Mouse (Mus musculus): ENCODE data around the gene Sema5a. TPM values are rescaled to one million over a fixed set of nuclear protein-coding genes. Genes with fewer than 3 reads are reported as not detected.

The Sema5a gene
- polyA plus RNA-seq, 1 experiment from 2014 or later = 0.48 TPM

DNA sequence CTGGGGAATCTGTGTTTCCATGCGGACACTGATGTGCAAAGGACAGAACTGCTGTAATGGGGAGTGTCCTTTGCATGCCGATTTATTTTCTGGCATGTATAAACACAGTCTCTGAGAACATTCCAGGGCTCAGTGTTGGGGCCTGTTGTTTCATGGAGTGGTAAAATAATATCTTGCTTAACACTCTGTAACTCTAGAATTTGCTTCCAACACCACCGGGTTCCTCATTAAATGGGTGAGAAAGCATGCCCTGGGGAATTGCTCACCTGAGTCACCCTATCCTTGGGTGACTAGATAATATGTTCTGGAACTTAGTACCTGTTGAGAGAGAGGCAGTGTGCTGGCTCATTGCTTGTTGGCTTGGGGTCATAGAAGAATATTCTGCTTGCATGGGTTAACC, 135.7 kb downstream of the Sema5a start:
- no peak overlapping the region for H3K4me3 ChIP-seq (ENCODE audit: low read depth, low read length)
- no peak overlapping the region for H3K9ac ChIP-seq (ENCODE audit: low read depth, low read length)
- no peak overlapping the region for H3K4me2 ChIP-seq (ENCODE audit: low read depth, low read length)
- H3K27ac ChIP-seq (ENCODE audit: low read length) = no peak overlapping the region
- H3K9me3 ChIP-seq (replicated peaks; ENCODE audit: control insufficient read depth, low read length) = no peaks in the 10 kb centered on the region
- WGBS (ENCODE audit: insufficient replicate concordance) = 69% methylated on average over 3 of the region's 3 CpGs
- no peaks in the 10 kb centered on the region for H3K36me3 ChIP-seq (ENCODE audit: control insufficient read depth, insufficient read depth)
- no peak for ATAC-seq (ENCODE audit: low read depth)
- no peaks in the 10 kb centered on the region for H3K4me1 ChIP-seq (ENCODE audit: control insufficient read depth, low read depth, low read length)
- H3K27me3 ChIP-seq (ENCODE audit: control insufficient read depth, insufficient read depth, low read depth, low read length) = no peaks in the 10 kb centered on the region

DNA sequence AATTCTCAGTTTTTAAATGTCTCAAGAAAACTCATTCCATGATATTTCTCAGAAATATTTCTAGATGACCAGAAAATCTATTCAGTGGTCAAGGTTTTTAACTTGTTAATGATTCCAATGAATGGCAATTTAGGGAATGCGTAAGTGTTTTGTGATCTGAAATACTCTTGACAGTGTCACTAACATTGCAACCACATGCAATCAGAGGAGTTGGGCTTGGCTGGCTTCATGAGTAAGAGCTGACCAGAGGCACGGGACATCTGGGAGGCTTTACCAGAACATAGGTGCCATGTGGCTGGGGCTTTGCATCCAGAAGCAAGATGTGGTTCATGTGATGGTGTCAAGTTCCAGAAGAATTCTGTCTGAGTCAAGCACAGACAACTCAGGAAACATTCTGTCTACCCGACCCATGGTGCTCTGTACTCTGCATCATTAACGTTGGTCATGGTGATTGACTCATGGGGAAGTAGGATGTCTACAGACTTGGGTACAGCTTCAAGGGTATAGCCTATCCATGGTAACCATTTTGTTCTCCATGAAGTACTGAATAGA, 138.4 kb downstream of the Sema5a start:
- 70% methylated on average over 4 of the region's 4 CpGs for WGBS (ENCODE audit: insufficient replicate concordance)
- Histone ChIP-seq H3K4me1 (ENCODE audit: control insufficient read depth, low read depth, low read length) (no peaks in the 10 kb centered on the region), H3K9me3 (replicated peaks; ENCODE audit: control insufficient read depth, low read length) (no peaks in the 10 kb centered on the region), H3K27me3 (ENCODE audit: control insufficient read depth, insufficient read depth, low read depth, low read length) (no peaks in the 10 kb centered on the region), H3K9ac (ENCODE audit: low read depth, low read length) (no peak overlapping the region), H3K4me2 (ENCODE audit: low read depth, low read length) (no peak overlapping the region), H3K36me3 (ENCODE audit: control insufficient read depth, insufficient read depth) (no peaks in the 10 kb centered on the region), H3K4me3 (ENCODE audit: low read depth, low read length) (no peak overlapping the region), H3K27ac (ENCODE audit: low read length) (no peak overlapping the region)
- ATAC-seq (ENCODE audit: low read depth) = no peak

DNA sequence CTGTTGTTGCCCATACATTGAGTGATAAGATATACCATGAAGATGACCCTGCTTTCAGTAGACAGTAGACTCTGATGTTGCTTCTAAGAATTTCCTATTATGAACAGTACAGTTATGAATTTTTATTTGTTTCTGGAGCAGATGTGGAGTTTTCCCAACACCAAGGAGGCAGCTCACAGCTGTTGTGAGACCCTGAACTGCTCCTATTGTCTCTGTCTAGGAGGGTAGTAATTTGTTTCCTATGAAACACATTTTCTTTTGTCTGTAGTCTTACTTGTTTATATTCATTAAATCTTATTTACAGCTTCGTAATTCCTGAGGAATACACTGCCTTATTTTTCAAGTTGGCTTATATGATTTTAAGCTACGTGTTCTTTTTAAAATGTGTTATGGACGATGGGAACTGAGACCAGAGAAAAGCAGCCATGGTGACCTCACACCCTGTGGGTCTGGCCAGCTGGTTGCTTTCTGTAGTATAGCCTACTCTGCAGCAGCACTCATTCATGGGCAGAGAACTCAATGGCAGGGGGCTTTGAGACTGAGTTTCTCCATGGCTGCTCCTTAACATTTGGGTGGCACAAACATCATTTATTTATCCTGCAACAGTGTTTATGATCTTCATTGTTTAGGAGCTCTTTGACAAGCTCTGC, 151.8 kb downstream of the Sema5a start:
- no peaks in the 10 kb centered on the region for H3K9me3 ChIP-seq (replicated peaks; ENCODE audit: control insufficient read depth, low read length)
- no peaks in the 10 kb centered on the region for H3K27me3 ChIP-seq (ENCODE audit: control insufficient read depth, insufficient read depth, low read depth, low read length)
- WGBS (ENCODE audit: insufficient replicate concordance) = 63% methylated on average over 3 of the region's 3 CpGs
- no peak overlapping the region for H3K27ac ChIP-seq (ENCODE audit: low read length)
- ATAC-seq (ENCODE audit: low read depth) = no peak
- H3K9ac ChIP-seq (ENCODE audit: low read depth, low read length) = no peak overlapping the region
- no peaks in the 10 kb centered on the region for H3K36me3 ChIP-seq (ENCODE audit: control insufficient read depth, insufficient read depth)
- no peak overlapping the region for H3K4me3 ChIP-seq (ENCODE audit: low read depth, low read length)
- no peaks in the 10 kb centered on the region for H3K4me1 ChIP-seq (ENCODE audit: control insufficient read depth, low read depth, low read length)
- no peak overlapping the region for H3K4me2 ChIP-seq (ENCODE audit: low read depth, low read length)

DNA sequence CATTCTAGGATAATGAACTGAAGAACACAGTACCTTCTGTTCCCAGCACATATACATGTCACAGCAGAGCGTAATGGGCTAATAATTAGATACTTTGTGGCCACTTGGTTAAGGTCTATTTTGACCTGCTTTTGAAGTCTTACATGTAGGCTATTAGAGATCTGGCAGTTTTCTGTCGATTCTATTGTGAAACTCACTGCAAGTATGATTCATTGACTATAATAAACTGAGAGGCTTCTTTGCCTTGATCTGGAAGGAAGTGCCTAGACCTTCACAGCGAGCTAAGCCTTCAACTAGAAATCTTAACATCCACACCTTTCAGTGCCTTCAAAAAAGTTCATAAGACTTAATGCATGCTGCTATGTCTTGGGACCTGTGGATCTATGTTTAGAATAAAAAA, 152.5 kb downstream of the Sema5a start:
- ATAC-seq (ENCODE audit: low read depth) = no peak
- no peaks in the 10 kb centered on the region for H3K27me3 ChIP-seq (ENCODE audit: control insufficient read depth, insufficient read depth, low read depth, low read length)
- H3K4me3 ChIP-seq (ENCODE audit: low read depth, low read length) = no peak overlapping the region
- no peak overlapping the region for H3K9ac ChIP-seq (ENCODE audit: low read depth, low read length)
- H3K9me3 ChIP-seq (replicated peaks; ENCODE audit: control insufficient read depth, low read length) = no peaks in the 10 kb centered on the region
- whole genome bisulfite sequencing (ENCODE audit: insufficient replicate concordance) = 53% methylated on average over 3 of the region's 3 CpGs
- no peaks in the 10 kb centered on the region for H3K4me1 ChIP-seq (ENCODE audit: control insufficient read depth, low read depth, low read length)
- no peaks in the 10 kb centered on the region for H3K36me3 ChIP-seq (ENCODE audit: control insufficient read depth, insufficient read depth)
- H3K27ac ChIP-seq (ENCODE audit: low read length) = no peak overlapping the region
- H3K4me2 ChIP-seq (ENCODE audit: low read depth, low read length) = no peak overlapping the region

DNA sequence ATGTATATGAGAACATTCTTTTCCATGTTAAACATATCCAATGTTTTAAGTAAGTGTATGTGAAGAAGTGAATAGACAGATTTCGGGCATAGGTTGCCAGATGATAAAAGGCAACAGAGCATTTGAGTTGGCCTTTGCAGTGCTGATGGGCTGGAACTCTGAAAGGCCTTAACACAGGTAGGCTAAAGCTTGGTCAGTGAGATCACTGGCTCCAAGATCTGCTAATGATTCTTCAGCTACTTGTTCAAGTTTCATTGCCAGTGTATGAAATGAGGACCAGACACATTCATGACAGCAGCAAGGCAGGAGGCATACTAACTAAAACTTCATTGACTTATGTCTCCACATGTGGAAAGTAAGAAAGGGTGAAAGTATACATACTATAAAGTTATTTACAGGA, 154.1 kb downstream of the Sema5a start:
- H3K4me3 ChIP-seq (ENCODE audit: low read depth, low read length) = no peak overlapping the region
- H3K9me3 ChIP-seq (replicated peaks; ENCODE audit: control insufficient read depth, low read length) = no peaks in the 10 kb centered on the region
- no peak overlapping the region for H3K4me2 ChIP-seq (ENCODE audit: low read depth, low read length)
- ATAC-seq (ENCODE audit: low read depth) = no peak
- H3K4me1 ChIP-seq (ENCODE audit: control insufficient read depth, low read depth, low read length) = no peaks in the 10 kb centered on the region
- H3K27me3 ChIP-seq (ENCODE audit: control insufficient read depth, insufficient read depth, low read depth, low read length) = no peaks in the 10 kb centered on the region
- WGBS (ENCODE audit: insufficient replicate concordance) = 48% methylated on average over 1 of the region's 1 CpGs
- H3K36me3 ChIP-seq (ENCODE audit: control insufficient read depth, insufficient read depth) = no peaks in the 10 kb centered on the region
- no peak overlapping the region for H3K9ac ChIP-seq (ENCODE audit: low read depth, low read length)
- no peak overlapping the region for H3K27ac ChIP-seq (ENCODE audit: low read length)

DNA sequence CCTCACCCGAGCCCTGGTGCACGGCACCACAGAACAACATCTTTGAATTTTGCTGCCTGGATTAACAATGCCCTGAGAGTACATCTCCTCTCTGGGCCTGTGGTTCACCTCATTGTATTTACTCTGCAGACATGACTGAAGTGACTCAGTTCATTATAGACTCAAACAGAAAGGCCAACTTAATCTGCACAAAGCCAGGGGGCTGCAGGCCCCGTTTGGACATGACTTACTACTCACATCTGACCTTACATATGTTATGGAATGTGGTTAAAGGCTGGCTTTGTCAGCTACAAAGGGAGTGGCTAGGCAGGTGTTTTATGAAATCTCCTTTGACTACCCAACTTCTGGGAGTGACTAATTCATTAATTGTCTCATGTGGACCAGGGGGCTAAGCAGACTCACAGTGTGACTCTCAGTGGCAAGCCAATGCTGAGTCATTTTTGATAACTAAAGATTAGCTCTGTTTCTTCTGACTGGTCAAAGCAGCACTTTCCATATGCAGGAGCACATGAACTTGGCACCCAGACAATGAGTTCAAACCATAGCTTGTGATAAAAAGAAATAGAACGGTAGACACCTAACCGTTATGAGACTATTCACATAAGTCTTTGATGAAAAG, 157.4 kb downstream of the Sema5a start:
- WGBS (ENCODE audit: insufficient replicate concordance) = 63% methylated on average over 5 of the region's 5 CpGs
- no peak for ATAC-seq (ENCODE audit: low read depth)

DNA sequence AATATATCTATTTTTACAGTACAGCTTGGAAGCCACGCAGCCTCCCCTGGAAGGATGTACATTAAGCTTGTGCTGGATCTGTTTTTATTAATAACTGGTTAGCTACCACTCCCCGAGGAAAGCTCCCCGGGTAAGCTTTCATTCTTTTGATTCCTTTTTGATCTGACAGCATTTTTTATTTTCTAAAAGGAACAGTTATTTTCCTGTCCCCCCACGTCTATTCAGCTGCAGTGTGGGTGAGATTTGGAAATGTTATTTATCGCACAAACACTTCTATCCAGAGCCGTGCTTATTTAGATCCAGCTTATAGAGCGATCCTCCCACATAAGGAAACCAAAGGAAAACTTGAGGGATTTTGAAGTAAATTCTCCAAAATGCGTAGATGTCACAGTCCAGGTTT, 158.7 kb downstream of the Sema5a start:
- Histone ChIP-seq H3K4me1 (ENCODE audit: control insufficient read depth, low read depth, low read length) (no peaks in the 10 kb centered on the region), H3K27me3 (ENCODE audit: control insufficient read depth, insufficient read depth, low read depth, low read length) (no peaks in the 10 kb centered on the region), H3K36me3 (ENCODE audit: control insufficient read depth, insufficient read depth) (no peaks in the 10 kb centered on the region), H3K4me3 (ENCODE audit: low read depth, low read length) (no peak overlapping the region), H3K4me2 (ENCODE audit: low read depth, low read length) (no peak overlapping the region), H3K9ac (ENCODE audit: low read depth, low read length) (no peak overlapping the region), H3K27ac (ENCODE audit: low read length) (no peak overlapping the region), H3K9me3 (replicated peaks; ENCODE audit: control insufficient read depth, low read length) (no peaks in the 10 kb centered on the region)
- 64% methylated on average over 8 of the region's 8 CpGs for WGBS (ENCODE audit: insufficient replicate concordance)
- no peak for ATAC-seq (ENCODE audit: low read depth)

More for the DNA sequence above, 157.4 kb downstream of the Sema5a start:
- no peaks in the 10 kb centered on the region for H3K27me3 ChIP-seq (ENCODE audit: control insufficient read depth, insufficient read depth, low read depth, low read length)
- no peak overlapping the region for H3K4me2 ChIP-seq (ENCODE audit: low read depth, low read length)
- H3K4me3 ChIP-seq (ENCODE audit: low read depth, low read length) = no peak overlapping the region
- no peaks in the 10 kb centered on the region for H3K4me1 ChIP-seq (ENCODE audit: control insufficient read depth, low read depth, low read length)
- H3K9me3 ChIP-seq (replicated peaks; ENCODE audit: control insufficient read depth, low read length) = no peaks in the 10 kb centered on the region
- H3K9ac ChIP-seq (ENCODE audit: low read depth, low read length) = no peak overlapping the region
- no peak overlapping the region for H3K27ac ChIP-seq (ENCODE audit: low read length)
- no peaks in the 10 kb centered on the region for H3K36me3 ChIP-seq (ENCODE audit: control insufficient read depth, insufficient read depth)

DNA sequence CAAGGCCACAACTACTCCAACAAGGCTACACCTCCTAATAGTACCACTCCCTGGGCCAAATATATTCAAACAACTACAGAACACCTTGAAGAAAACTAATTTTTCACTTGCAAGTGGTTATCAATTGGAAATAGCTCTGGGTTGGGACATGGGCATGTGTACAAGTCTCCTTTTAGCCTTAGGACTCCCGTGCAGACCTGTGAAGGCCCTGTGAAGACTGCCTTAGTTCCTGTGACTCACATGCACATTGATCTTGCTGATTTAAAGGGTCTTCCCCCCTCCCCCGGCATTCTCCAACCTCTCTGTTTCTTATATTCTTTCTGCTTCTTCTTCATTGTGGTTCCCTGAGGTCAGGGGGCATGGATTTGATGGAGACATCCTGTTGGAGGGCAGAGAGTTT, 161.8 kb downstream of the Sema5a start:
- Histone ChIP-seq H3K27me3 (ENCODE audit: control insufficient read depth, insufficient read depth, low read depth, low read length) (no peaks in the 10 kb centered on the region), H3K4me2 (ENCODE audit: low read depth, low read length) (no peak overlapping the region), H3K9me3 (replicated peaks; ENCODE audit: control insufficient read depth, low read length) (no peaks in the 10 kb centered on the region), H3K4me1 (ENCODE audit: control insufficient read depth, low read depth, low read length) (no peaks in the 10 kb centered on the region), H3K27ac (ENCODE audit: low read length) (no peak overlapping the region), H3K9ac (ENCODE audit: low read depth, low read length) (no peak overlapping the region), H3K4me3 (ENCODE audit: low read depth, low read length) (no peak overlapping the region), H3K36me3 (ENCODE audit: control insufficient read depth, insufficient read depth) (no peaks in the 10 kb centered on the region)
- 45% methylated on average over 2 of the region's 2 CpGs for WGBS (ENCODE audit: insufficient replicate concordance)
- no peak for ATAC-seq (ENCODE audit: low read depth)

DNA sequence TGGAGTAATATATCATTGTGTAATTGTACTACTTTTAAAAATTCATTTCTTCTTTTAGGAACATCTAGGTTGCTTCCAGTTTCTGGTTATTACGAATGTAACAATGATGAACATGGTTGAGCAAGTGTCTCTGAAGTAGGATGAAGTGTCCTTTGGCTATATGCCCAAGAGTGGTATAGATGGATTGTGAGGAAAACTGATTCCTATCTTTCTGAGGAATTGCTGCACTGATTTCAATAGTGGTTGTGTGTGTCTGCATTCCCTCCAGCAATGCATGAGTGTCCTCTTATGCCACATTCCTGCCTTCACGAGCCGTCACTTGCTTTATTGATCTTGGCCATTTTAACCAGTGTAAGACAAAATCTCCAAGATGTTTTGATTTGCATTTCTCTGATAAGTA, 163.2 kb downstream of the Sema5a start:
- ATAC-seq (ENCODE audit: low read depth) = no peak
- Histone ChIP-seq H3K27ac (ENCODE audit: low read length) (no peak overlapping the region), H3K36me3 (ENCODE audit: control insufficient read depth, insufficient read depth) (no peaks in the 10 kb centered on the region), H3K9ac (ENCODE audit: low read depth, low read length) (no peak overlapping the region), H3K4me2 (ENCODE audit: low read depth, low read length) (no peak overlapping the region), H3K4me3 (ENCODE audit: low read depth, low read length) (no peak overlapping the region), H3K9me3 (replicated peaks; ENCODE audit: control insufficient read depth, low read length) (no peaks in the 10 kb centered on the region), H3K4me1 (ENCODE audit: control insufficient read depth, low read depth, low read length) (no peaks in the 10 kb centered on the region), H3K27me3 (ENCODE audit: control insufficient read depth, insufficient read depth, low read depth, low read length) (no peaks in the 10 kb centered on the region)
- 63% methylated on average over 3 of the region's 3 CpGs for WGBS (ENCODE audit: insufficient replicate concordance)

Measured in liver, embryonic 16.5 days (tissue).